Mouse (Mus musculus): ENCODE results near the gene Stk32b.

GRCm38 (mm10) chr5:37753366-37753765, 36.4 kb upstream of the Stk32b start:
- TF ChIP-seq CTCF (IDR thresholded peaks at IDR 0.05; ENCODE audit: borderline replicate concordance, extremely low read depth, insufficient read depth, insufficient read length) (no peak), POLR2A (IDR thresholded peaks at IDR 0.05; ENCODE audit: borderline replicate concordance, extremely low read depth, insufficient read depth, insufficient read length, poor library complexity, severe bottlenecking) (no peak)

Data from brain, embryonic 14.5 days (tissue).